Mouse (Mus musculus) hindbrain, embryonic 11.5 days (tissue): ENCODE measurements around the gene Wwox. TPM values are rescaled to one million over a fixed set of nuclear protein-coding genes. Genes with fewer than 3 reads are reported as not detected.

ENCODE experiments used
- ATAC-seq: fragments of 200-750 bp; cut with Nextera tagmentation; 2 replicates; pipeline ENCODE4 v1.8.0; 2017; ENCODE audit warnings: mild to moderate bottlenecking, moderate TSS enrichment, moderate library complexity; ENCODE audit not compliant: low FRiP score
- DNase-seq: peaks from one replicate; pipeline ENCODE4 v3.0.0-alpha.2; 2015; ENCODE audit warnings: low spot score
- H3K27ac ChIP-seq: fragments of 300-500 bp; sonication (generic); 2 replicates; pipeline ENCODE4 v1.5.1; 2014; ENCODE audit warnings: mild to moderate bottlenecking, low read depth, low read length
- H3K27me3 ChIP-seq: fragments of 300-500 bp; sonication (generic); 2 replicates; pipeline ENCODE4 v1.6.1; 2014; ENCODE audit warnings: mild to moderate bottlenecking, low read length, moderate library complexity, mixed read lengths; ENCODE audit not compliant: control insufficient read depth, insufficient read depth
- H3K36me3 ChIP-seq: fragments of 300-500 bp; sonication (generic); 2 replicates; pipeline ENCODE4 v1.6.1; 2014; ENCODE audit warnings: mild to moderate bottlenecking, low read length, moderate library complexity, mixed read lengths; ENCODE audit not compliant: control insufficient read depth, insufficient read depth
- H3K4me1 ChIP-seq: fragments of 300-500 bp; sonication (generic); replicated peaks from 2 replicates; pipeline ENCODE4 v1.6.1; 2014; ENCODE audit warnings: low read length, mixed read lengths; ENCODE audit not compliant: control insufficient read depth, insufficient read depth
- H3K4me2 ChIP-seq: fragments of 300-500 bp; sonication (generic); replicated peaks from 2 replicates; pipeline ENCODE4 v1.6.1; 2014; ENCODE audit warnings: mild to moderate bottlenecking, low read depth, low read length
- H3K4me3 ChIP-seq: fragments of 300-500 bp; sonication (generic); 2 replicates; pipeline ENCODE4 v1.5.1; 2014; ENCODE audit warnings: low read depth, low read length
- H3K9ac ChIP-seq: fragments of 300-500 bp; sonication (generic); 2 replicates; pipeline ENCODE4 v1.6.1; 2014; ENCODE audit warnings: low read depth, low read length
- H3K9me3 ChIP-seq: fragments of 300-500 bp; sonication (generic); 2 replicates; pipeline ENCODE4 v1.6.1; 2016; ENCODE audit warnings: low read length; ENCODE audit not compliant: control insufficient read depth
- WGBS: fragments of 180-500 bp; shearing (Covaris S2); extraction: QIAGEN DNeasy Blood & Tissue Kit; methylation state at CpG from one replicate; pipeline ENCODE4 v1.1.7; 2014; 5-methylcytosine and 5-hydroxymethylcytosine counted together
- polyA plus RNA-seq: library from polyadenylated mRNA; unstranded; fragments of >200 nt; fragmentation: Nextera tagmentation; extraction: Ambion mirVana; gene quantifications from 2 replicates; pipeline ENCODE4 v1.2.1, GENCODE M21; 2014

The Wwox gene
- polyA plus RNA-seq, 1 experiment from 2014 or later: 14.1 TPM

- no peak for ATAC-seq
- H3K27me3 ChIP-seq: no peaks in the 10 kb centered on the region
Measured at GRCm38 (mm10) chr8:114974336-114974950, 535.0 kb downstream of the Wwox start.

DNA sequence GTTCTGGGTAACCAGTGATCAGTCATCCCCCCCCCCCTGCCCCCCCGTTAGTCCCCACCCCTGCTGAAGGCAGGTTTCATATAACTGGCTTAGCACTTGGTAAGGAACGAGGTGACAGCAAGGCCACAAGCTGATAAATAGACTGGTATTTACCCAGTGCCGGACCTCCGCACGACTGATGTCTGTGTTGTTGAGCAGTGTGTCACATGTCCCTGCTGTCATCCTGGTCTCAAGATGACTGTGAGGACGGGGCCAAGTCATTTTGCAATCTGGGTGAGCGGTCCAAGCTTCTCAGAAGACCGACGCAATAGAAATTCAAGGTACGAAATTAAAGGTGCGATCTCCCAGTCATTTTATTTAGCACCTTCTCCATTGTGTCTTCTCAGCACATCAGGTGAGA lies 538.3 kb downstream of the Wwox start:
- DNase-seq (no peak), ATAC-seq (no peak)
- Histone ChIP-seq H3K4me1 (no peaks in the 10 kb centered on the region), H3K27me3 (no peaks in the 10 kb centered on the region), H3K4me3 (no peak overlapping the region), H3K9me3 (no peaks in the 10 kb centered on the region), H3K9ac (no peak overlapping the region), H3K4me2 (no peak overlapping the region), H3K36me3 (no peaks in the 10 kb centered on the region), H3K27ac (no peak overlapping the region)
- WGBS: 80% methylated on average over 11 of the region's 11 CpGs

More at GRCm38 (mm10) chr8:114974336-114974950, 535.0 kb downstream of the Wwox start:
- WGBS: 81% methylated on average over 5 of the region's 5 CpGs
- no peak overlapping the region for H3K4me2 ChIP-seq
- no peak overlapping the region for H3K9ac ChIP-seq
- DNase-seq: no peak
- no peaks in the 10 kb centered on the region for H3K9me3 ChIP-seq
- no peak overlapping the region for H3K27ac ChIP-seq
- no peaks in the 10 kb centered on the region for H3K4me1 ChIP-seq
- H3K36me3 ChIP-seq: no peaks in the 10 kb centered on the region
- no peak overlapping the region for H3K4me3 ChIP-seq

DNA sequence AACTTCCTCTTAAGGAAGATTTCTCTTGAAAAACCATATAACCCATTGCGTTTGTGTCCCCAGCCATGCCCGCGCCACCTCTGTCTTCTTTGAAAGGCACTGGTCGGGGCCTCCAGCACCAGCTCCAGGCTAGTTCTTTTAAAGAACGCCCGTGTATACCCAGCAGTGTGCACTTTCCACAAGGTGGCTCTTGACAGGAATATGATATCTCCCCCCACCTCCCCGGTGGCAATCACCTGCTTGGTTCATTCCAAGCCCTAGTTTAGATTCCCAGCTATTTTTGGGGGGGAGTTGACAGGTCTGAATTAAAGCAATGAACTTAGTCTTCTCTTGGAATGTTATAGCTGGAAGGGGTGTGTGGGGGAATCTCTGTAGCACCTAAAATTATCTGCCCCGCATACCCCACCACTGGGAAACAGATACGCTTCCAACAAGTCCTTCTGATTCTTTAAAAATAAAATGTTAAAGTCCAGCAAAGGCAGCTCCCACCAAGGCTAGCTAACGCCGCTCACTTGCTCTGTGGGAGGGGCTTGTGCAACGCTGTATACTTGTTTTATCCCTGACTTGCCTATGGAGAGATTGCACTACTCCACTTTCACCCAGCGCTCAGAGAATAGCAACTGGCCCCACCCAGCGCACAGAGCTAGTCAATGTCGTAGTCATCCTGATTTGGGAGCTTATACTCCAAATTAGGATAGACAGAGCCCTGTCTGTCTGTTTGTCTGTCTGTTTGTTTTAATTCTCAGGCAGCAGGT lies 538.9 kb downstream of the Wwox start:
- 85% methylated on average over 15 of the region's 15 CpGs for WGBS
- no peak overlapping the region for H3K9ac ChIP-seq
- H3K4me2 ChIP-seq: no peak overlapping the region
- no peak overlapping the region for H3K4me3 ChIP-seq
- ATAC-seq (no peak), DNase-seq (no peak)
- no peaks in the 10 kb centered on the region for H3K27me3 ChIP-seq
- no peaks in the 10 kb centered on the region for H3K36me3 ChIP-seq
- H3K27ac ChIP-seq: no peak overlapping the region
- H3K4me1 ChIP-seq: no peaks in the 10 kb centered on the region
- H3K9me3 ChIP-seq: no peaks in the 10 kb centered on the region

DNA sequence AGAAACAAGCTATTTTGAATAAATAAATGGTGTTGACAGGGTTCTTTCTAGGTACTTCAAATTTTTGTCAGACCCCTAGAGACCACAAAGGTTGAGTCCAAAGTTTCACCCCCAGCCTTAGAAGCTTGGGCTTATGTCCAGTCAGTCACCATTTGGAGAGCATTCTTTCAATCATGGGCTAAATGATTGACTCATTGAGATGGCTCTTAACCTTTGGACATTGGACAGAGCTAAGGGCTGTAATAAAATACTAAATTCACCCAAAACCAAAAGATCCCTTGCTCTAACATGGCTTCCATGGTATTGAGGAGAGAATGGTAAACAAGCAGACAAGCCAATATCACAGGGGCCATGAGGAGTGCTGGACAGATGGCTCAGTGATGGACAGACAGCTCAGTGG lies 540.2 kb downstream of the Wwox start:
- Histone ChIP-seq H3K9ac (no peak overlapping the region), H3K27me3 (no peaks in the 10 kb centered on the region), H3K4me1 (no peaks in the 10 kb centered on the region), H3K4me2 (no peak overlapping the region), H3K4me3 (no peak overlapping the region), H3K36me3 (no peaks in the 10 kb centered on the region), H3K9me3 (no peaks in the 10 kb centered on the region), H3K27ac (no peak overlapping the region)
- DNase-seq: no peak
- no peak for ATAC-seq

DNA sequence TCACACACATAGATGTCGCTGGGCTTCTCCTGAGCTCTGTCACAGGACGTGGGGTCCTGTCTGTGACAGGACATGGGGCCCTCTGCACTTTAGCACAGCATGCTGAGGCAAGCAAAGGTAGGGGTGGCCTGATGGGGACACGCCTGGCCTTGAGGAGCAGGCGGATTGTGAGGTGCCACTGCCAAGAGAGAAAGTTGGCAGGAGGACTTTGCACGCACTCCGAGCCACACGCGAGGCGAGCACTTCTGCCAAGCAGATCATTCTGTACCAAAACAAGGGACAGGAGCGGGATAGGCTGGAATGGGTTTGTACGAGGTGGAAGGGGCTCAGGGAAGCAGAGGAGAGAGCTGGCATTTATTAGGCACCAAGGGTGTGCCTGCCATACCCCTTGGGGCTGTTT lies 543.3 kb downstream of the Wwox start:
- Histone ChIP-seq H3K9me3 (no peaks in the 10 kb centered on the region), H3K9ac (no peak overlapping the region), H3K27me3 (no peaks in the 10 kb centered on the region), H3K36me3 (no peaks in the 10 kb centered on the region), H3K27ac (no peak overlapping the region), H3K4me1 (no peaks in the 10 kb centered on the region), H3K4me3 (no peak overlapping the region), H3K4me2 (no peak overlapping the region)
- DNase-seq (no peak), ATAC-seq (no peak)
- 95% methylated on average over 11 of the region's 11 CpGs for WGBS

- DNase-seq (no peak), ATAC-seq (no peak)
- no peak overlapping the region for H3K27ac ChIP-seq
- H3K4me1 ChIP-seq: no peaks in the 10 kb centered on the region
- H3K9me3 ChIP-seq: no peaks in the 10 kb centered on the region
- H3K4me3 ChIP-seq: no peak overlapping the region
- H3K27me3 ChIP-seq: no peaks in the 10 kb centered on the region
- 87% methylated on average over 8 of the region's 8 CpGs for WGBS
- H3K4me2 ChIP-seq: no peak overlapping the region
- no peak overlapping the region for H3K9ac ChIP-seq
- H3K36me3 ChIP-seq: no peaks in the 10 kb centered on the region
Measured at GRCm38 (mm10) chr8:114984500-114984899, 545.0 kb downstream of the Wwox start.

DNA sequence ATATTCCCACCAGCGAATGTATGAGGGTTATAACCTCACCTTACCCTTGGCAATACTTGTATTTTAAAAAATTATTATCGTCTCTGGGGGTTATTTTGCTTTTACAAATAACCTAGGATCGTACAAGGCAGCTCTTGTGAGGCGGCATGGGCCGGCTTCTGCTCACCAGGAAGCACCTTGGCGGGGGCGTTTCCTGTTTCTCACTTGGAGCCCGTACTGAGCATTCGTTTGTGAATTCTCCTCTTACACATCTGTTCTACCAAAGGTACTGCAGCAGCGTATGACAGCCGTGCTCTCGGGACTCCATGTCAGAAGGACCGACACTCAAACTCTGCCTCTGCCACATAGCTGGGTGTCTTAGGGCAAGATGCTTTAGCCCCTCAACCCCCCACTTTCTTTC lies 546.5 kb downstream of the Wwox start:
- 76% methylated on average over 13 of the region's 13 CpGs for WGBS
- ATAC-seq (no peak), DNase-seq (no peak)
- Histone ChIP-seq H3K9me3 (no peaks in the 10 kb centered on the region), H3K4me2 (no peak overlapping the region), H3K36me3 (no peaks in the 10 kb centered on the region), H3K27me3 (no peaks in the 10 kb centered on the region), H3K27ac (no peak overlapping the region), H3K4me1 (no peaks in the 10 kb centered on the region), H3K9ac (no peak overlapping the region), H3K4me3 (no peak overlapping the region)

DNA sequence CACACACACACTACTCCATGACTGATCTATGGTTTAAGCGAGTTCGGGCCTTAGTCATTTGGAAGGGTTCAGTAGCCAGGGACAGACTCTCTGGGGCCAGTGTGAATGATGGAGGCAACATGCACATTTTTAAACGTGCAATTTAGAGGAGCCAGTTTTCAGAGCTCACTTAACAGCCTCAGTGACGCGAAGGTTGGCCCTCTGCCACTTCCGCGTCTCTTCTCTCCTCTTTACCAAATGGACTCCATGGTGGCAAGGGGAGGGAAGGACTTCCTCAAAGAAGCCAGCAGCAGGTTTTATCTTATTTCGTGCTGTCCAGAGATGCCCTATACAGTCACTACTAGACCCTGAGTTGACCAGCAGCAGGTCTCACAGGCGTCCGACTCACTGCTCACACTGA lies 547.5 kb downstream of the Wwox start:
- Histone ChIP-seq H3K36me3 (no peaks in the 10 kb centered on the region), H3K9ac (no peak overlapping the region), H3K9me3 (no peaks in the 10 kb centered on the region), H3K4me2 (no peak overlapping the region), H3K27me3 (no peaks in the 10 kb centered on the region), H3K4me1 (no peaks in the 10 kb centered on the region), H3K27ac (no peak overlapping the region), H3K4me3 (no peak overlapping the region)
- DNase-seq (no peak), ATAC-seq (no peak)
- WGBS: 93% methylated on average over 10 of the region's 10 CpGs
